Mouse (Mus musculus) MEL-GATA-1-ER (cell line): ENCODE data around the gene Tbx3.

Experiments used
- DNase-seq: peaks from one replicate; pipeline ENCODE4 v3.0.0-alpha.2; 2012; ENCODE audit warnings: low read depth; ENCODE audit errors: extremely low read depth

Gene Tbx3

DNA sequence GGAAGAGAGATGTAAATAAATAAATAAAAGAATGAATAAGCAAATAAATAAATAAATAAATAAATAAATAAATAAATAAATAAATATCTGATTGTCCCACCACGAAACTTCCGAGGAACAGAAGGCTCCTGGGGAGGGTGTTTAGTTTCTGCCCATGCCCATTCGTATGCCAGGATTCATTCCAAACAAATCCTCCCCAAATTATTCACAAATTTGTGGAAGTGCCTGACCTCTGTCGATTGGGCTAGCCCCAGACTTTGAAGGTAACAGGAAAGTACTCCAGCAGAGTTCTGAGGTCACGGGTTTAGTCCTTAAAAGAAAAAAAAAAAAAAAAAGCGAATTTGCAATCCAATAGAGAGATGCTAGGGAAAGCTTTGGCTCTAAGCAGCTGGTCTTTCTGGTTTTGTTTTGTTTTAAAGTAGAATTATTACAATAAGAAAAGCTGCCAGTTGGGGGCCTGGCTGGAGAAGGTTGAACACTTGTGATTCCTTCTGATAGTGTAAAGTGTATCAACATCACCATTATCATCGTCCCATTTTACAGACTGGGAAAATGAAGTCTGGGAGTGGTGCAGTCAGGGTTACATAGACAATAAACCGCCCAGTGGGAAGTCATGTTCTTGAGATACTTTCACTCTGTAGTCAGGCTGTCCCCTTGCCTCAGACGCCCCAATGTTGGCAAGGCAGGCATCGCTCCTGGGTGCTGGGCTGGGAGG lies 9.3 kb downstream of the Tbx3 start:
- DNase-seq = no peak

DNA sequence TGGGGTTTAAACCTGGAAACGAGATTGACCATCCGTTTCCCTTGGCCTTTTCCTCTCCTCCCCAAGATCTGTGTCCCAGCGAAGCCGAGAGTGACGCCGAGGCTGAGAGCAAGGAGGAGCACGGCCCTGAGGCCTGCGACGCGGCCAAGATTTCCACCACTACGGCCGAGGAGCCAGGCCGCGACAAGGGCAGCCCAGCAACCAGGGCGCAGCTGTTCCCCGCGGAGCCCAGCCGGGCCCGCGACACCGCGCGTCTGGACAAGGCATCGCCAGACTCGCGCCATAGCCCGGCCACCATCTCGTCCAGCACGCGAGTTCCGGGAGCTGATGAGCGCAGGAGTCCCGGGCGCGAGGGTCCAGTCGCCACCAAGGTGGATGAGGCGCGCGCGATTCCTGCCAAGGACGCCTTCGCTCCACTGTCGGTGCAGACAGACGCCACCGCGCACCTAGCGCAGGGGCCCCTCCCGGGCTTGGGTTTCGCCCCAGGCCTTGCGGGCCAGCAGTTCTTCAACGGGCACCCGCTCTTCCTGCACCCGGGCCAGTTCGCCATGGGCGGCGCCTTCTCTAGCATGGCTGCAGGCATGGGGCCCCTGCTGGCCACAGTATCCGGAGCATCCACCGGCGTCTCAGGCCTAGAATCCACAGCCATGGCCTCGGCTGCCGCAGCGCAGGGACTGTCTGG lies 10.0 kb downstream of the Tbx3 start:
- no peak for DNase-seq

DNA sequence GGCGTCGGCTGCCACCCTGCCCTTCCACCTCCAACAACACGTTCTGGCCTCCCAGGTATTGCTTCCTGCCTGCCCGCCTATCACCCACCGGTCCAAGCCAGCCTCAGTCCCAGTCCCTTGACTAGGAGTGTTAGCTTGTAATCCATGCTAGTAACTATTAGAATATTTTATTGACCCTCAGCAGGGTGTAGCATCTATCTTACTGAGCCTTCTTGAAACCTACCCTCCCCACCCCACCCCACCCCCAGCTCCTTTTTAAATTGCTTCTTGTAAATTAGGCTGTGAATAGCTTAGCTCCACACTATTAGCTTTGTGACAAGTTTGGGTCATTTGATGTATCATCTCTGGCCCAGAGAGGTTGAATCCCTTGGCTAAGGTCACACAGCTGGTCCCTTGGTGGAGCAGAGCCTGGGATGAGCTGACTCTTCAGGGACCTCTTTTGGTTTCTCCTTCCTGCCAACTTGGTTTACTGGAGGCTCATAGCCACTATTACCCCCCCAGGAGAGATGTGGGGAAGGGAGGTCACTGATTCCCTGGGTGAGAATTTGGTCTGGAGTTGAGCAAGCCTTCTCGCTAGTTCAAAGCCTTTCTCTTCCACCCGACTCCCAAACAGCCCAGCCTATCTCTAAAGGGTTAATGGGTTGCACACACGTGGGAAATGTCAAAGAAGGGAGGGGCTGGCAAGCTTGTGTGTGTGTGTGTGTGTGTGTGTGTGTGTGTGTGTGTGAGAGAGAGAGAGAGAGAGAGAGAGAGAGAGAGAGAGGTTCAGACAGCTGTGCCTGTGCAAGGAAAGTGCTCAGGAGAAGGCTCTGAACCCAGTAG lies 10.8 kb downstream of the Tbx3 start:
- DNase-seq = no peak

DNA sequence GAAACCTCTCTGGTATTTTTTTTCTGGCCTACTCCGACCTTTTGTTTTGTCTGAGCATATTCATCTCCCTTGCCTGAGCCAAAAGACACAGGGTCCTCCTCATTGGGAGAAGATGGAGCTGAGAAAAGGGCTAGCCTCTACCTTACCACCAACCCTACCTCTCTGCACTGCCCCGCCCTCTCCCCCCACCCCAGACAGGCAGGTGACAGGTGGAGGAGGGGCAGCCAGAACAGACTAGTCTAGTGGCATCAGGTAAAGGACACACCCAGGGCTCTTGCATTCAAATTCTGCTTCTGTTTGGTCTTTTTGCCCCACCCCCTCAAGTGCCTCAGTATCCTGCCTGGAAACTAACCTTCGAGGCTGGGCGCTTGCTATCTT lies 11.4 kb downstream of the Tbx3 start:
- no peak for DNase-seq

DNA sequence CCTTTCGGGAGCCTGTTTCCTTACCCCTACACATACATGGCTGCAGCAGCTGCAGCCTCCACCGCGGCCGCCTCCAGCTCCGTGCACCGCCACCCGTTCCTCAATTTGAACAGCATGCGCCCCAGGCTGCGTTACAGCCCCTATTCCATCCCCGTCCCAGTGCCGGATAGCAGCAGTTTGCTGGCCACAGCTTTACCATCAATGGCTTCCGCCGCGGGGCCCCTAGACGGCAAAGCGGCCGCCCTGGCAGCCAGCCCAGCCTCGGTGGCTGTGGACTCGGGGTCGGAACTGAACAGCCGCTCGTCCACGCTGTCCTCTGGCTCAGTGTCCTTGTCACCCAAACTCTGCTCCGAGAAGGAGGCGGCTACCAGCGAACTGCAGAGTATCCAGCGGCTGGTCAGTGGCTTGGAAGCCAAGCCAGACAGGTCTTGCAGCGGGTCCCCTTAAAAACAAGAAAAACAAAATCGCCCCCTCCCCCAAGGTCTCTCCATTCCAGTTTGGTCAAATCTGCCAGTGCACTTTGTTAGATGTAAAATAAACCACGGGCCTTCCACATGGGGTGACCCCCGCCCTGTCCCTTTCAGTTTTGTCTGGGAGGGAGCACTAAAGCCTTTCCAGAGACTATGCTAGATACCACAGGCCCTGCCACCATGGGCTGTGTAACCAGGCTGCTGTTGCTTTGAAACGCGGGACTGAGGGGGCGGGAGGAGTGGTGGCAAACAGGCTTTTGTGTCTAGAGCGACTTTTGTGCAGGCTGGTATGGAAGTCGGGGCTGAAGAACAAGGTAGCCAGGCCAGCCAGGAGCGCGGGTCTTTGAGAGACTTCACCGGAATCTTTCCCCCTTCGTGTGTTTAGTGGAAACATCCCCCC lies 12.4 kb downstream of the Tbx3 start:
- no peak for DNase-seq

DNA sequence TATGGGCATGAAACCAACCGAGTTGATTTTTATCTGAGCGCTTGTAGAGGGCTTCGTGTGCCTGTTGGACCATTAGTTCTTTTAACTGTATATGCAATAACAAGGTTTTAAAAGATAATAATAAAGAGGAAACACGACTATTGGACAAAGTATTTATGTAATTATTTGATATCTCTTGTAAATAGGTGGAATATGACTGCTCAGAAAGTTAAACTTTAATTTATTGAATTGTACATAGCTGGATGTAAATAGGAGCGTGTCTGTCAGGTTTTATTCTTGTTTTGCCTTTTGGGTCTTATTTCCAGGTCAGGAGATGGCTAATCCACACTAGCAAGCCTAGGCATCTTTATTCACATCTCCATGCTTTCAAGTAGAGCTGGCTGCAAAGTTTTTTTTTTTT lies 13.4 kb downstream of the Tbx3 start:
- DNase-seq = no peak

DNA sequence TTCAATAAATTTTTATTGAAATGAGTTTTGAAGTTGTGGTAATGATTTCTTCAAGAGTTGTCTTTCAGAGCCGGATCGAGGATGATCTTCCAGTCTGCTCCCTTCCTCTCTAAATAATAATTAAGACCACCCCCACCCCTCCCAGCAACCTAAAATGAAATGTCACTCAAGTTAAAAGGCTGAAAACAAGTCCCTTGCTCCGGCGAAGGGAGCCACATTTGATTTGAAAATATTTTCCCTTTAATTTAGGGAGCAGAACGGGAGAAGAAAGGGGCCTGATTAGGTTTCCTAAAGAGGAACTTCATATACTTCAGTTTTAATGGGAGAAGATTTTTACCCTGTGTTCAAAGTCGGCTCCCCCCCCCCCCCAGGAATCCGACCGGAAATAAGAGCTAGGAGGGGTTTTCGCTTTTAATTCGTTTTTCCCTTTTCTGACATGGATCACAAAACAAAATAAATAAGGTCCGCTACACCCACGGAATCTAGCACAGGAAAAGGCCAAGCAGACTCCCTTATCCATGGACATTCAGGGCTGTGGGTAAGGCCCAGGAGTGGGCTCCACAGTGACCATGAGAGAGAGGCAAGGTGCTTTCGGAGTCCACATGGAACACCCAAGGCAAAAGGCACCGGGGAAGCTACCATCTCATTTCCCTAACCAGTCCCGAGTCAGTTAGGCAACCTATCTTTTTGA lies 14.4 kb downstream of the Tbx3 start:
- DNase-seq = no peak

DNA sequence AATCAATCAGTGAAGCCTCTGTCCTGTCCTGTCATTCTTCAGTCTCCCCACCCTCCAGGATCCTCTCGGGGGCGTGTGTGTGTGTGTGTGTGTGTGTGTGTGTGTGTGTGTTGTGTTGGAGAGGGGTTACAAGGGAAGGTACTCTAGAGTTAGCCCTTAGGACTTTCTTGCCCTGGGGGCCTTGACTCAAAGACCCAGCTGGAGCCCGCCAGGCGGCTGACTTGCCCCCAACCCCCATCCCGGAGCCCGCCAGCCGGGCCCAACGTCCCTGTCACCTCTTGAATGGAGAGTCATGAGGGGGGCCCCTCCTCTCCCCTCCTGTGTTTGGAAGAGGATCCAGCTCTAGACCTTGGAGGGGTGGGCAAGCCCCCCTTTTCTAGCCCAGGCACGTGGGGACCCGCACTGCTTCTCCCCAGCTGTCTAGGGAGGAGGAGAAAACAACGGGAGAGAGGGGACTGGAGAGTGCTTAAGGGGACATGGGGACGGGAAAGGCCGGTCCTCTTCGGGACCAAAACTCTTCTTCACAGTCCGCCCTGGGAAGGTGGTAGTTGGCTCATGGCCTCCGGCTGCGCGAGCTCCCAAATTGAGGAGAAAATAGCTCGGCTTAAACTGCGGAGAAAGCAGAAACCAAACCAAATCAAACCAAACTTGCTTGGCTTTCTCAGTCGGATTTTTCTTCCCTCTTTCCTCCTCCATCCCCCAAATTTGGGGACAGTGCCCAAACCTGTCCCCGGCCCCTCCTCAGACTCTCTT lies 15.2 kb downstream of the Tbx3 start:
- DNase-seq = no peak

DNA sequence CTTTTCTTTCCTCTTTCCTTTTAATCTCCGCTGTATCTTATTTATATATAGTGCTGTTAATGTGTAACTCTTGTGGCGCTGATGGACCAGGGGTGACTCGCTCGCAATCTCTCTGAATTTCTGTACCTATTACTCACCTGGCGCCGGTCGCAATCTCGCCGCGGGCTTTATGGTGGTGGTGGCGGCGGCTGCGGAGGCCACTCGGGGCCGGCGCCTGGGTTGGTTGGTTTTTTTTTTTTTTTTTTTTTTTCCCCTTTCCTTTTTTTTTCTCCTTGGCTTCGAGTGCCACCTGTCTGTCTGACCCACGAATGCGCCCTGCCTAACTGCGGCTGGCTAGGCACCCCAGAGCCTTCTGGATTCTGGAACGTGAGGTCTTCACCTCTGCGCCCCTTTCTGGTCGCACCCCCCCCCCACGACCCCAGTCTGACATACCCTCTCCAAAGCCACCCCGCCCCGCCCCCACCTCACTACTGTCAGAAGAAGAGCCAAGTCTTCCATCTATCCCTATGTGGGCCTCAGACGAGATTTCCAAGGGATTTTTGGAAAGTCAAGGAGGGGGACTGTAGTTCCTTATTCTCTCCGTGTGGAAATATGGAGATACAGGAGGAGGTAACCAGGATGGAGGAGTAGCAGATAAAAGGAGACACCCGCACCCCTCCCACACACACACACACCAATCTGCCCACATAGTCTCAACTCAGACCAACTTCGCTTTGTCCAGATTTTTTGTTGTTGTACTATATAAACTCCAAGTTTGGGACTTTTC lies 15.9 kb downstream of the Tbx3 start:
- DNase-seq = no peak

DNA sequence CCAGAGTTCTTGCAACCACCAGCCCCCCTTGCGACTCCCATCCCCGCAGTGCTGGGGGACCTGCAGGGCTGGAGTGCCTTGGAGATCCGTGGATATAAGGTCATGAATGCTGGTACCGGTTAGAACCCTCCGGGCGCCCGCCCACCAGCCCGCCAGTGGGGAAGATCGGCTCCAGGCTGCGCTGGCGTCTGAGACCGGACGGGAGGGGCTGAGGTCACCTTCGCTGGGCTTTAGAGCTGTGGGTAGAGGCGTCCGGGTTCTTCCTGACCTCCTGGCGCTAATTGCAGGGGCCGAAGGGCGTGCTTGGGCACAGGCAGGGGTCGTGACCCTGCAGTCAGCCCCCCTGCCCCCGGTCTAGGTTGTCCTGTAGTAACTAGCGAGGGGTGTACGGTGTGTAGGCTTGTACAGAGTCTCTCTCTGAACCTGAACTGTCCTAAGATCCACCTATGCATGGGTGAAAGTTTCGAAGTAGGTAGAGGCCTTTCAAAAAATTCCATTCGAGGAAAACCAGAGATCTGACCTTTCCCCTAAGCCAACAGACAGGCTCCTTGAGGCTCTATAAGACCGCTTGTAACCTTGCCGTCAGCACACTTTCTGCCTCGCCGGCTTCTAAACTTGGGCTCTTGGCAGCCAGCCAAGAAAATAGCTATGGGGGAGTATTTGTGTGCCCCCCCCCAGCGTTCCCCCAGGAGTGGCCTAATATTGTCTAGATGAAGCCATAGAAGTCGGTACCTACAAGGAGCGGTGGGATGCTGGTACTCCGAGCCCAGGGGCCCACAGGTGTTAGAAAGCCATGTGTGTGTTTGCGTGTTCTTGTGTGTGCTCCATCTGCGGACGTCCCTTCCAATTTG lies 16.8 kb downstream of the Tbx3 start:
- DNase-seq = no peak

DNA sequence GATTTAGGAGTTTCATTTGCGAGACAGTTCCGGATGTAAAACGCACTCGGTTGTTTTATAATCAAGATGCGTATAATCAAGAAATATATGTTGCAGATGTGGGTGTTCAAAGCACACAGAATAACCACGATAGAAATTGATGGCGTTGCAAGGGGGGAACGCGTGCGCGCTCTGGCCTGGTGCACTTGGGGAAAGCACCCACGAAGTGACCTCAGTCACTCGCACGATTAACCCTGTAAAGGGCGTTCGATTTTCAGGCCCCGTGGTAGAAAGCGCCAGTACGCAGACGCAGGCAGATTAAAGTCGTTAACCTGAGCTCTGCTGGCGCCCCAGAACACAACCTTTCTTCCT lies 17.4 kb downstream of the Tbx3 start:
- DNase-seq = no peak

DNA sequence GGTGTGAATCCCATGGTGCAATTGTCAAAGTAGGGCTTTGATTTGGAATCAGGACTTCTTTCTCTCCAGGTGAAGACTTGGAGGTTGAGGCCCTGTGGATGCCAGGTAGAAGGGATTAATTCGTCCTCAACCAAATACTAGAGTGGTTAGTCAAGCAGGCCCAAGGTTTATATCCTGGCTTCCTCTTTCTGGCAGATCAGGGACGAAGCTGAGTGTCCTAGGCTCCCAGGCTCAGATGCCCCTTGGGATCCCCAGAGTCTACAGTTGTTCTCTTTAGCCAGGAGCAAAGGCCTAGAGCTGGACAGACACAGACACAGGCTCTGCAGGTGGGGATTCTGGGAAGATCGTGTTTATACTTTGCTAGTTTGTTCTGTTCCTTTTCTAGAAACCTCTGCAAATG lies 17.8 kb downstream of the Tbx3 start:
- no peak for DNase-seq

DNA sequence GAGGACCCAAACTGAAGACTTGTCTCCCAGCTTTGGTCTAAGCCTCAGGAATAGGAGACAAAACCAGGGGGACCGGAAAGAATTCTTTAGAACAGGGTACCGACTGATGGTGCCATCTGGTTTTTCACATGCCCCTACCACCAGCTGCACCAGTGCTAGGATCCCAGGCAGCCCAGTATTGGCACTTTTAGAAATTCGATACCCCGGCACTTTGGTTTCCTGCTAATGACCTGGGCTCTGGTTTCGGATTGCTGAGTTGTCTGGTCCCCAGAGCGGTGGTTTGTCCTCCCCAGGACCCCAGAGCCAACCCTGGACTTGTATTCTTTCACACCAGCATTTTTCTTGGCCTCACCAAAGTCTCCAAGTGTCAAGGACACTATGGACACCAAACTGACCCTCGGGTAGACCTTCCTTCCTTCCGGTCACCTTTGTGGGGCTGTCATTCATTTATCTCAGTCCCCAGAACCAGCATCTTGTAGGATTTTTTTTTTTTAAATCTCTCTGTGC lies 18.5 kb downstream of the Tbx3 start:
- no peak for DNase-seq

DNA sequence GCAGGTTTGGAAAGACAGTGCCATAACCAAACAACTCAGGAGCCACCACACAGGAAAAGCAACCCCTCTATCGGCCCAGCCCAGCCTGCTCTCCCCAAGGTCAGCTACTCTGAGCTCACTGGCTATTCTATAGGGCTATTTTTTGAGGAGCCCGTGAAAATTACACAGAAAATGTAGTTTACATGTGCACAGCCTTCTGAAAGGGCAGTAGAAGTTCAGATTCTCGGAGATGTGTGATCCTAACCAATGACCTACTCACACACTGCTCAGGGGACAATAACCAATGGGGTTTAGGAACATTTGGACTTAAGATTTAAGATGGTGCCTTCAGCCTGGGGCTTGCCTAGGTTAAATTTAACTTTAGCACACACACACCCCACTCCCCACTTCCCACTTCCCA lies 19.0 kb downstream of the Tbx3 start:
- no peak for DNase-seq

DNA sequence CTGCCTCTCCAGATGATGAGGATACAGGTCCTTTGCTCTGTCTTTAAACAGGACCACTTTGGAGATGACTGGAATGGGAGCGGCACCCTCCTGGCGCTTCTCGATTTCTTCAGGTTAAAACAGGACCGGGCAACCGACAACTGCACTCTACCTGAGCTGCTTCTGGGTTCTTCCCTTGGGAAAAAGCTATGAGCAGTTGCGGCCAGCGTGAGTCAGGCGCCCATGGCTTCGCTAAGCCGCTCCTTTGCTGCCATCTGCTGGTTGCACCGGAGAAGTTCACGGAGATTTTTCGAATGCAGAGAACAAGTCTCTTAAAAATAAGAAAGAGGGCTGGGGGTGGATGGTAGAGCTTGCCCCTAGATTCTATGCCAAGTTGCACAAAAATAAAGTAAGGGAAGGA lies 20.6 kb downstream of the Tbx3 start:
- no peak for DNase-seq

DNA sequence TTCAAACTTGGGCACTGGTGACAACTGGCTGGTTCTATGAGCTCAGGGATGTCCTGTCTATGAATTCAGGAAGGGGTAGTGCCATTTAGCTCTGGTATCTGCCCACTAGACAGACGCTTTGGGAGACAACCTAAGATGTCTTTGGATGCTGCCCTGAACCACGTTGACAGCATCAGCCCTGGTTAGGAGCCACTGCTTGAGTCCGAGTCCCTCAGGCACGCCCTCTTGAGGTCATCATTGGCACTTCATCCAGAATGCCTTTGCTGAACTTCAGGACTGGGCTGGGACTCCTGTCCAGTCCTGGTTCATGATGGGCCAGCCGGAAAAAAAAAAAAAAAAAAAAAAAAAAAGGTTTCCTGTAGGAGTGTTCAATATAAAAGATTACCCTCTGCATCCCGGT lies 22.0 kb downstream of the Tbx3 start:
- no peak for DNase-seq

DNA sequence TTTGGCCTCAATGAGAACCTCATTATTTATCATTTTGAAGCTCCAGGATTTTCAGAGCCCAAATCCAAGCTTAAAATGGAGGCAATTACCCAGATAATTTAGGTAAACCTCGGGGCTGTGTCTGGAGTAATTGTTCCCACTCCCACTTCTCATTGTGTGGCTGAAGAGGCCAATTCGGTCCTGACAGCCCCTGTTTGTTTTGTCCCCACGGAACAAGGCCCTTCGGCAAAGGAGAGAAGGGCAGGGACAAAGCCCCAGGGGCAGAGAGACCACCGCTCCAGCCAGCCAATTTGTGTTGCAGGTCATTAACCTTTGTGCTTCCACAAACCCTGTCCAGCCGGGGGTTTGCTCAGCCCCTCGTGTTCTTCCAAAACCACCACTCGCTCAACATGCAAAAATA lies 24.4 kb downstream of the Tbx3 start:
- DNase-seq = no peak

DNA sequence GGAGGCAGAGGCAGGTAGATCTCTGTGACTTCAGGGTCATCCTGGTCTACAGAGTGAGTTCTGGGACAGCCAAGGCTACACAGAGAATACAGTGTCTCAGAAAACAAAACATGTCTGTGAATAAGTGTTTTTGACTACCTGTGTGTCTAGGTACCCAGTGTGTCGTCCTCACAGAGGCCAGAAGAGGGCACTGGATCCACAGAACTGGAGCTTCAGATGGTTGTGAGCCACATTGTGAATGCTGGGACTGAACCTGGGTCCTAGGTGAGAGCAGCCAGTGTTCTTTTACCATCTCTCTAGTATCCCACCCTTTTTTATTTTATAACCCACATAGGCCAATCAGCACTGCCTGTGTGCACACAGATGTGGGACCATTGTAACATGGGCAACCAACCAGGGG lies 32.6 kb downstream of the Tbx3 start:
- DNase-seq = no peak
